Mouse (Mus musculus): ENCODE measurements around the gene Shld2. TPM values are rescaled to one million over a fixed set of nuclear protein-coding genes. Genes with fewer than 3 reads are reported as not detected.

Gene Shld2
- polyA plus RNA-seq (2017; shearing (Covaris generic)): 9.0 TPM

DNA sequence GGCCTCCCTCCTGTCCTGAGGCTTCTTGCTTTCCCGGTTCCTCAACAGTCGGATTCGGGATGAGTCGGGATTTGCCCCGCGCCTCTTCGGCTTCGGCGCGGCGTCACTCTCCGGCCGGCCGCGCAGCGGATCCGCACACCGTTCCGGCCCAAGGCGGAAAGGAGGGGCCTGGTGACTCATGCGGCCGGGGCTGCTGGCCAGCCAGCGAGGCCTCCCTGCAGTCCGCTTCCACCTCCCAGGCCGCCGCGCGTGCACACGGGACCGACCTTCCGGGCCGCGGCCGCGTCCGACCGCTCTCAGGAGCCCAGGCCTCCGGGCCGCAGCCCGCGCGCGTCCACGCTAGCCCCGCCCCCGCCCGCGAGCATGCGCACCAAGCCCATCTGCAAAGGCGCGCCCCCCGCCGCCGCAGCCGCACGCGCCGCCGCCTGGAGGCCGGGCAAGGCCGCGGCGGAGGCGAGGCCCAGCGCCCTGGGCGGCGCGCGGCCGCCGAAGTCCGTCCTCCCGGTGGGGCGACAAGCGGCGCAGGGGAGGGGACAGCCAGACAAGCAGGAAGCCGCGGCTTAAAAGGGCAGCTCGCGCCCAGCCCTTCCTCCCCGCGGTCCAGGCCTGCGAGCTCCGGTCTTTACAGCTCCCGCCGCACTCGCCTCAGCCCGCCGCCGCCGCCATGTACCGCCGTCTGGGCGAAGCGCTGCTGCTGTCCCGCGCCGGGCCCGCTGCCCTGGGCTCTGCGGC is at the start of gene Shld2, which contains the start of gene Glud1:
Shld2 (minus strand) TSS at position 260 of the 732 bp plus-strand sequence.
Glud1 (plus strand) TSS at position 494 of the 732 bp plus-strand sequence.

GRCm38 (mm10) chr14:34355301-34355700 is 45.0 kb upstream of the Shld2 start, which contains the start of gene Fam25c:
Fam25c (minus strand) TSS chr14:34355433.

DNA sequence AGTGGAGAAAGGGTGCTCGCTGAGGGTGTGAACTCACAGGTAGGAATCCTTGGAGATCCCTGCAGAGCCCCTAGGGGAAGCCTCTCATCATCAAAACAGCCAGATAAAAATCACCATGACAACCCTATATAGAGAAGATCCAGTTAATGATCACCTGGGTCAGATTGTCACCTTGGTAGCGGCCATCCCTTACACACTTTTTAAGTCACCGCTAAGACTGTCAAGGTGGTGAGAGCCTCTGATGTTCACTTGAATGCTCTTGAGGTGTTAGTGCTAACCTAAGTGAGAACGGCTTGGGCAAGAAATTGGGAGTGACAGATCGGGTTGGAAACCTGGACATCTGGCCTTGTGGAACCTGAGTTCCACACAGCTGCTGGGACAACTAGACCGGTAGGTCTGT is 91.0 kb downstream of the Shld2 start, which contains the start of gene Syt15:
Syt15 (plus strand) TSS at position 301 of the 400 bp plus-strand sequence.

DNA sequence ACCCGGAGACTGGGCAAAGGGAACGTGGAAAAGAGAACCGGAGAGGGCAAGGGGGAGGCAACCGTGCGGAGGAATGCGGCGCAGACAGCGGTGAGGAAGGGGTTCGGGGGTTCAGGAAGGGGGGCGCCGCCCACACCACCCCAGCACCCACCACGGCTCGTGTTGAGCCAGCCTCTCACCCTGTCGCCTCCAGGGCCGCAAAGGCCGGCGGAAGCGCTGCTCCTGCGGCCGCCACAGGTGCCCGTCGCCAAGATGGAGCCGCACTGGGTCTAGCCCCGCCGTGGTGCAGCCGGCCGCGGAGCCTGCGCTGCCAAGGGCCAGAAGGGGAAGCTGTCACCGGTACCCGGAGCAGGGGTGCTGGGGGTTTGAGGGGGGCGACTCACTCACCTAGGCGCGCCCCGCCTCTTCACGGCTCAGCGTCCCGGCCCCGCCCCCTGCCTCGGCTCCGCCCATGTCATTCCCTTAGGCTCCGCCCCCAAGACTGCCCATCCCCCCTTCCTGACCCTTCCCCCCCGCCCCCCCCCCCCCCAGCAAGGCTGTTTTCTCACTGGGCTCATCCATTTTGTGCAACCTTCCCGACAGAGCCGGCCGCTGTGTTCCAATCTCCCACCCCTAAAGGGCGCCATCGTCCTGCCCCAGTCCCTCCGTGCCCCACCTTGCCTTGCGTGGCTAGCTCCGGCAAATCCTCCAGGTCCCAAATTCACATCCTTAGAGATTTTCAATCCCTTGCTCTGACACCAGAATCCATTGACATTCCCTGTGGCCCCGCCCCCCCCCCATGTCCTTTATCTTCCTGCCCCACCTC is 108.9 kb downstream of the Shld2 start, which contains the start of gene Gprin2:
Gprin2 (minus strand) TSS at position 423 of the 805 bp plus-strand sequence.

Other genes with a start within 250 kb of the Shld2 start
- not detected for gene Anxa8, start 224.5 kb downstream of the Shld2 start, polyA plus RNA-seq (2017; shearing (Covaris generic))
- gene A630023A22Rik, start 207.7 kb downstream of the Shld2 start, polyA plus RNA-seq (2017; shearing (Covaris generic)): not detected
- gene Npy4r, start 158.0 kb downstream of the Shld2 start, polyA plus RNA-seq (2017; shearing (Covaris generic)): not detected
- 0.09 TPM for gene Gprin2, start 108.8 kb downstream of the Shld2 start, polyA plus RNA-seq (2017; shearing (Covaris generic))
- not detected for gene Syt15, start 90.9 kb downstream of the Shld2 start, polyA plus RNA-seq (2017; shearing (Covaris generic))
- 13.6 TPM for gene Glud1, start 234 bp upstream of the Shld2 start, polyA plus RNA-seq (2017; shearing (Covaris generic))
- not detected for gene Fam25c, start 44.9 kb upstream of the Shld2 start, polyA plus RNA-seq (2017; shearing (Covaris generic))
- not detected for gene Sncg, start 64.3 kb upstream of the Shld2 start, polyA plus RNA-seq (2017; shearing (Covaris generic))
- 0.12 TPM for gene Mmrn2, start 65.0 kb upstream of the Shld2 start, polyA plus RNA-seq (2017; shearing (Covaris generic))
- 0.37 TPM for gene Bmpr1a, start 192.8 kb upstream of the Shld2 start, polyA plus RNA-seq (2017; shearing (Covaris generic))
- not detected for gene 9230112D13Rik, start 212.3 kb upstream of the Shld2 start, polyA plus RNA-seq (2017; shearing (Covaris generic))

Data from inflammation-experienced regulatory T-cells, adult 16 weeks (primary cell).